Mouse (Mus musculus) brain, embryonic 14.5 days (tissue): ENCODE measurements at regions not wholly inside any gene's neighbourhood (a gene's known extent, or its start where the extent isn't known, plus 50 kb on each side); places are given as distances from the start of the nearest gene placed in this dataset.

Experiments
- DNase-seq: peaks from one replicate; pipeline ENCODE4 v3.0.0-alpha.2; 2011; ENCODE audit warnings: low read depth
- CTCF ChIP-seq: fragments of 200-500 bp; IDR thresholded peaks from 2 replicates; pipeline ENCODE4 v1.5.1; 2012; ENCODE audit warnings: inconsistent platforms, mild to moderate bottlenecking, moderate library complexity, borderline replicate concordance; ENCODE audit not compliant: insufficient read depth, insufficient read length; ENCODE audit errors: extremely low read depth
- POLR2A ChIP-seq: fragments of 200-500 bp; IDR thresholded peaks from 2 replicates; pipeline ENCODE4 v1.6.1; 2012; ENCODE audit warnings: mild to moderate bottlenecking, inconsistent platforms, borderline replicate concordance; ENCODE audit not compliant: poor library complexity, insufficient read depth, insufficient read length, severe bottlenecking; ENCODE audit errors: extremely low read depth

DNA sequence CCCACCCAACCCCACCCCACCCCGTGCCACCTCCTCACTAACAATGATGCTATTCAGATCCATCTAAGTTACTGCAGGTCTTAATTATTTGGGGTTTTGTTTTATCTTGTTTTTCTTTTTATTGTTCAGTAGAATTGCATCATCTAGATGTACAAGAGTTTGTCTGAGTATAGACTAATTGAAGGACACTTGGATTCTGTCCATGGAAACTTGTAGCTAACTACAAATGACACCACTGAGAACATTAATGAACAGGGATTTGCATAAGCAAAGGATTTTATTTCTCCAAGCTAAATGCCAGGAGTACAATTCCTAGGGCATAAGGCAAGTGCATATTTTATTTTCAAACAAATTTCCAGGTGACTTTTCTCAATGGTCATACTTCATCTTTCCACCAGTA is 318.4 kb upstream of the Slc7a11 start:
- DNase-seq: peak; percentile 69
- TF ChIP-seq POLR2A: no peak
- no peak for TF ChIP-seq CTCF

DNA sequence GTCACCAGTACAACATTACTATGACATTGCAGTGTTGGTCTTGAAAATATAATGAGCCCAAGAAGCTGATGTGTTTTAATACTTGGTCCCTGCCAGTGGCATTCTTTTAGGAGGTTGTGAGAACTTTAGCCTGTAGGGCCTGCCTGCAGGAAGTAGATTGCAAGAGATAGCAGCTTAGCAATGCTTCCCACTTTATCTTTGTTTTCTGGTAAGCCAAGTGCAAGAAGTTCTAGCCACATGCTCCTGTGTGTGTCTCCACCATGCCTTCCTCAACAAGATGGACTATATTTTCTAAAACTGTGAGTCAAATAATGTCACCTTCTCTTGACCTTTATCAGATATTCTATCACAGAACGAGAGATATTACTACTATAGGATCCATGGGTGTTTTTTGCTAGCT is 314.7 kb upstream of the Slc7a11 start:
- no peak for DNase-seq
- TF ChIP-seq CTCF (no peak), POLR2A (no peak)

- DNase-seq: no peak
- TF ChIP-seq POLR2A (no peak), CTCF (no peak)
Observed at GRCm38 (mm10) chr3:50737173-50737572, 293.8 kb upstream of the Slc7a11 start.

DNA sequence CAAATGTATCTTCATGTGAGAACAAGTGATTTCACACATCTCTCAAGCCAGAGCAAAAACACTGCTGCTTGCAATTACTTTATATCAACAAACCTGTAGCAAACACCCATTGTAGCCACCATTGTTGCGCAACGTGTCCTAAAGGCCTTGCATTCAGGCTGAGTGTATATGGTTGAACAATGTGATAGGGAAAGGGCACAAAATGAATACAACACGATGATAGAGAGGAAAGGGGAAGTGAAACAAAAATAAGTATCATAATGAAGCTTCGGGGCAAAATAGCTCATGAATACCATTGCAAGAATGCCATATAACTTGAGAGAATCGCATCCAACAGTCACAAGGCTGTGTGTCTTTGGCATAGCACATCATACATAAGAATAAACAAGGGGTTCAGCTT is 275.6 kb upstream of the Slc7a11 start:
- no peak for DNase-seq
- no peak for TF ChIP-seq POLR2A

DNA sequence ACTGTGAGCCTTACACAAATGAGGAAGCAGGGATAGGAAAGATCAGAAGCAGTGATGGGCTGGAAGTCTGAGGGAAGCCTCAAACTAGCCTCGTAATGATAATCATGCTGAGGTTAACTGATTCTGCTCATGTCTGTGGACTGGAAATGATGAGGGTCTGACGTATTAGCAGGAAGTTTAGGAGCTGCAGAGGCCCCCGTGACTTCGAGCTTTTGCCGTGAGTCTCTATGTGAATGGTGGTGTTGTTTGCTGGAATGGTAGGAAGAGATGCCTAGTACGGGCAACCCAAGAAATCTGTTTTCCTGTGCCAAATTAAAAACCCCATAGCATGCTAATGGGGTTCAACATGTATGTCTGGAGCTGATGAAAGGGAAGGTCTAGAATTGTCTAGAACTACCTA is 270.0 kb upstream of the Slc7a11 start:
- TF ChIP-seq CTCF (no peak), POLR2A (no peak)
- DNase-seq: no peak

GRCm38 (mm10) chr3:50709415-50709989 is 266.1 kb upstream of the Slc7a11 start:
- TF ChIP-seq POLR2A (no peak), CTCF (peak; percentile 36; the same call in 1 of the 2 replicates)
- DNase-seq: peak; percentile 83

GRCm38 (mm10) chr3:50706707-50707106 is 263.3 kb upstream of the Slc7a11 start:
- TF ChIP-seq CTCF: no peak
- no peak for TF ChIP-seq POLR2A
- DNase-seq: no peak

- TF ChIP-seq CTCF: no peak
- no peak for TF ChIP-seq POLR2A
- peak; percentile 33 for DNase-seq
Observed at GRCm38 (mm10) chr3:50694904-50695680, 251.7 kb upstream of the Slc7a11 start.

GRCm38 (mm10) chr3:50694497-50694896 is 251.1 kb upstream of the Slc7a11 start:
- no peak for TF ChIP-seq POLR2A
- no peak for TF ChIP-seq CTCF
- DNase-seq: peak; percentile 80

DNA sequence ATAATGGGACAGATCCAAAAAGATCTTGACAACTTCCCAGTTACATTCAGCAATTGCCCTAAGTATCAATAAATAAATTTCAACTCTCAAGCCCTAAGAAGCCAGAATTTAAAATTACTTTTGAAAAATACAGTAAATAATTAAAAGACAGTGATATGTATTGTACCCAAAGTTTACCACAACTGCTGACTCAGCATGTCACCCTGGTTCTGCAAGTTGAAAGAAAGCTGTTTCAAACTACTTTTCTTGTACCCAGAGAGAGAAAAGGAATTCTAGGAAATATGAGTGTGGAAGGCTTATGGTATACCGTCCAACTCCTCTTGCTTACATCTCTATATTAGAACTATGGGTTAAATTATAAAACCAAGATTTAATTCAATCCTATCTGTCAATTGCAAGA is 248.9 kb upstream of the Slc7a11 start:
- no peak for TF ChIP-seq POLR2A
- TF ChIP-seq CTCF: no peak
- no peak for DNase-seq

DNA sequence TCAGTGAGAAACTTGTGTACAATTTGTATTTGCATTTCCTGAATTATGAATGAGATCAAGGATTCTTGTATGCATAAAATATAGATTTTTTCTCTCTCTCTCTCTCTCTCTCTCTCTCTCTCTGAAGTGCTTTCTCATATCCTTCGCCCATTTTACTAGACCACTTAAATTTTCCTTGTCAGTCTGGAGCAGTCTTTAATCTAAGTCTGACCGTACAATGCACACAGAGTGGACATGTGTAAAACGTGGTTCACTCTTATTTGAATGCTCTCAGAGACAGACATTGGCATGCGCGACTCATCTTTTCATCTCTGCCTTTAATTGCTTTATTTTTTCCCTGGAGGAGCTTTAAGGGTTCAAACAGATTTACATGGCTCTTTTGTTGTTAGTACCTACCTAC is 247.3 kb upstream of the Slc7a11 start:
- peak; percentile 22 for DNase-seq
- TF ChIP-seq POLR2A (no peak), CTCF (no peak)

DNA sequence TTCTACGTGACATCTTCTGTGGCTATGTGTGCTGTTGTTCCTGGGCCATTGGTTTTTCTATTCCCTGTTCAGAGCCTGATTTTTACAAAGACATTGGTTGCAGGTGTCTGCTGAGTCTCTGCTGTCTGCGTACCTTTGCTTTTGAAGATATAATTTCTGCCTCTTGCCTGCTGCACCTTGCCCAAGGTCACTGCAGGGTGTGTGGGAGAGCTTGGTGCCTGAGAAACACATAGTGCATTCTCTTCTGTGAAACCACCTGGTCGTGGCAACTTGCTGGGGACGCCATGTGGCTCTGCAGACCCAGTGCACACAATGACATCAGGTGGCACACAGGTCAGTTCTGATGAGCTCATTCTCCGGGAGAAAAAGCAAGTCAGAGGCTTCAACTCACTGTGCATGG is 246.0 kb upstream of the Slc7a11 start:
- TF ChIP-seq CTCF: no peak
- no peak for TF ChIP-seq POLR2A
- no peak for DNase-seq

DNA sequence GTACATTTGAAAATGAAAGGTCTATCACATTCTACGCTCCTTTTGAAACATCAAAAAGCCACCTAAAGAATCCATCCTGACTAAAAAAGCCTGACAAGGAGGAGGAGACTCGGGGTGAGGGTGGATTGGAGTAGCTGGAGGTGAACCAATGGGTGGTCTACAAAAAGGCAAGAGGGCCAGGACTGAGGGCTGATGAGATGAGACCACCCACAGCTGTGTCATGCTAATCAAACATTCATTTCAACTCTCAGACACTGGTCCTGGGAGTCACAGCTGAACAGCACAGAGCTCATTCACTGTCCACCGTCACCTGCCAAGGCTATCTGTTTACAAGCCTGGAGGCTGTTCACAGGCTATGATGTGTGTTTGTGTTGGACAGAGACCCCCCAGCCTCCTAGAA is 244.3 kb upstream of the Slc7a11 start:
- DNase-seq: no peak
- TF ChIP-seq POLR2A: no peak
- no peak for TF ChIP-seq CTCF

GRCm38 (mm10) chr3:50678611-50678988 is 235.2 kb upstream of the Slc7a11 start:
- no peak for DNase-seq
- TF ChIP-seq POLR2A (no peak), CTCF (no peak)
